Mouse (Mus musculus) cortical plate, adult 2 months (tissue): ENCODE data around the gene Ndufs6. TPM values are rescaled to one million over a fixed set of nuclear protein-coding genes. Genes with fewer than 3 reads are reported as not detected.

Source experiments
- H3K27ac ChIP-seq: fragments of 200-500 bp; 2 replicates; pipeline ENCODE4 v1.5.1; 2012; ENCODE audit warnings: low read length, control low read depth, inconsistent platforms; ENCODE audit not compliant: insufficient read depth
- H3K4me1 ChIP-seq: fragments of 200-500 bp; 2 replicates; pipeline ENCODE4 v1.6.1; 2011; ENCODE audit warnings: low read length; ENCODE audit not compliant: control insufficient read depth, insufficient read depth
- H3K4me3 ChIP-seq: fragments of 200-500 bp; 2 replicates; pipeline ENCODE4 v1.5.1; 2011; ENCODE audit warnings: mild to moderate bottlenecking, low read length, control low read depth; ENCODE audit not compliant: insufficient read depth
- CTCF ChIP-seq: fragments of 200-500 bp; IDR thresholded peaks from 2 replicates; pipeline ENCODE4 v1.5.1; 2011; ENCODE audit warnings: mild to moderate bottlenecking, control low read depth, low read length; ENCODE audit not compliant: insufficient read depth; ENCODE audit errors: extremely low read depth
- POLR2A ChIP-seq: fragments of 200-500 bp; IDR thresholded peaks from 2 replicates; pipeline ENCODE4 v1.6.1; 2011; ENCODE audit warnings: mild to moderate bottlenecking, low read length, control low read depth; ENCODE audit not compliant: insufficient read depth; ENCODE audit errors: extremely low read depth
- polyA plus RNA-seq: library from polyadenylated mRNA; depleted of rRNA; stranded (reverse); fragments of >200 nt; gene quantifications from 2 replicates; pipeline ENCODE4 v1.2.3, GENCODE M21; 2012

Ndufs6 gene
- polyA plus RNA-seq, 1 experiment = 274 TPM

- Histone ChIP-seq H3K27ac (no peak overlapping the region), H3K4me3 (no peak overlapping the region), H3K4me1 (no peaks in the 10 kb centered on the region)
- TF ChIP-seq CTCF = no peak
Observed at GRCm38 (mm10) chr13:73347171-73347570, 18.8 kb upstream of the Ndufs6 start.

- TF ChIP-seq CTCF (no peak), POLR2A (no peak)
- no peak overlapping the region for H3K27ac ChIP-seq
- no peaks in the 10 kb centered on the region for H3K4me1 ChIP-seq
- no peak overlapping the region for H3K4me3 ChIP-seq
Observed at GRCm38 (mm10) chr13:73346743-73347142, 18.4 kb upstream of the Ndufs6 start.

- no peaks in the 10 kb centered on the region for H3K4me1 ChIP-seq
- TF ChIP-seq CTCF (no peak), POLR2A (no peak)
- no peak overlapping the region for H3K4me3 ChIP-seq
- H3K27ac ChIP-seq = no peak overlapping the region
Observed at GRCm38 (mm10) chr13:73346131-73346530, 17.8 kb upstream of the Ndufs6 start.

- TF ChIP-seq CTCF (no peak), POLR2A (no peak)
- Histone ChIP-seq H3K27ac (no peak overlapping the region), H3K4me1 (no peaks in the 10 kb centered on the region), H3K4me3 (no peak overlapping the region)
Observed at GRCm38 (mm10) chr13:73345102-73345890, 17.0 kb upstream of the Ndufs6 start.

- H3K27ac ChIP-seq = no peak overlapping the region
- no peak overlapping the region for H3K4me3 ChIP-seq
- TF ChIP-seq POLR2A (no peak), CTCF (no peak)
- no peaks in the 10 kb centered on the region for H3K4me1 ChIP-seq
Observed at GRCm38 (mm10) chr13:73336753-73337152, 8.4 kb upstream of the Ndufs6 start.

GRCm38 (mm10) chr13:73331736-73332135 lies 3.4 kb upstream of the Ndufs6 start:
- no peak for TF ChIP-seq CTCF
- TF ChIP-seq POLR2A = no peak
- Histone ChIP-seq H3K4me1 (peaks cover 2% of the 10 kb centered on the region; the same call in 1 of the 2 replicates), H3K27ac (no peak overlapping the region), H3K4me3 (peak overlapping the region; percentile 89)

GRCm38 (mm10) chr13:73330844-73331501 lies 2.6 kb upstream of the Ndufs6 start:
- Histone ChIP-seq H3K27ac (peak overlapping the region; percentile 69), H3K4me1 (peaks cover 2% of the 10 kb centered on the region; the same call in 1 of the 2 replicates), H3K4me3 (peak overlapping the region; percentile 89)
- TF ChIP-seq CTCF = no peak
- TF ChIP-seq POLR2A = peak; percentile 83

- no peak overlapping the region for H3K27ac ChIP-seq
- TF ChIP-seq POLR2A = no peak
- TF ChIP-seq CTCF = no peak
- no peak overlapping the region for H3K4me3 ChIP-seq
- H3K4me1 ChIP-seq = peaks cover 2% of the 10 kb centered on the region; the same call in 1 of the 2 replicates
Observed at GRCm38 (mm10) chr13:73323406-73323805, 4.9 kb downstream of the Ndufs6 start.

GRCm38 (mm10) chr13:73322626-73323025 lies 5.7 kb downstream of the Ndufs6 start:
- Histone ChIP-seq H3K4me1 (peaks cover 2% of the 10 kb centered on the region; the same call in 1 of the 2 replicates), H3K27ac (no peak overlapping the region), H3K4me3 (no peak overlapping the region)
- no peak for TF ChIP-seq CTCF
- no peak for TF ChIP-seq POLR2A

GRCm38 (mm10) chr13:73320048-73320447 lies 8.3 kb downstream of the Ndufs6 start:
- no peak overlapping the region for H3K27ac ChIP-seq
- no peak overlapping the region for H3K4me3 ChIP-seq
- no peaks in the 10 kb centered on the region for H3K4me1 ChIP-seq
- TF ChIP-seq POLR2A (no peak), CTCF (no peak)
